Mouse (Mus musculus): ENCODE results near the gene Hrasls5. TPM values are rescaled to one million over a fixed set of nuclear protein-coding genes. Genes with fewer than 3 reads are reported as not detected.

The Hrasls5 gene
- polyA plus RNA-seq, 1 experiment from 2014 or later, result not detected

- no peak overlapping the region for H3K27ac ChIP-seq (ENCODE audit: low read depth, low read length)
- no peaks in the 10 kb centered on the region for H3K27me3 ChIP-seq (ENCODE audit: control insufficient read depth, insufficient read depth, low read length)
- H3K4me2 ChIP-seq (replicated peaks; ENCODE audit: low read depth, low read length), result no peak overlapping the region
- H3K4me3 ChIP-seq (ENCODE audit: low read length), result no peak overlapping the region
- no peaks in the 10 kb centered on the region for H3K36me3 ChIP-seq (ENCODE audit: control insufficient read depth, insufficient read depth, low read length)
- H3K4me1 ChIP-seq (ENCODE audit: control insufficient read depth, insufficient read depth, low read length), result no peaks in the 10 kb centered on the region
- no peaks in the 10 kb centered on the region for H3K9me3 ChIP-seq (ENCODE audit: control insufficient read depth, low read length)
- no peak for ATAC-seq (ENCODE audit: low FRiP score, low TSS enrichment)
- 51% methylated on average over 5 of the region's 5 CpGs for WGBS
- H3K9ac ChIP-seq (ENCODE audit: low read depth, low read length), result no peak overlapping the region
Observed at GRCm38 (mm10) chr19:7581042-7581441, 31.3 kb upstream of the Hrasls5 start.

- H3K4me2 ChIP-seq (replicated peaks; ENCODE audit: low read depth, low read length), result no peak overlapping the region
- no peak overlapping the region for H3K27ac ChIP-seq (ENCODE audit: low read depth, low read length)
- no peak overlapping the region for H3K9ac ChIP-seq (ENCODE audit: low read depth, low read length)
- no peak overlapping the region for H3K4me3 ChIP-seq (ENCODE audit: low read length)
- 64% methylated on average over 7 of the region's 7 CpGs for WGBS
- no peaks in the 10 kb centered on the region for H3K36me3 ChIP-seq (ENCODE audit: control insufficient read depth, insufficient read depth, low read length)
- H3K9me3 ChIP-seq (ENCODE audit: control insufficient read depth, low read length), result no peaks in the 10 kb centered on the region
- H3K27me3 ChIP-seq (ENCODE audit: control insufficient read depth, insufficient read depth, low read length), result no peaks in the 10 kb centered on the region
- H3K4me1 ChIP-seq (ENCODE audit: control insufficient read depth, insufficient read depth, low read length), result no peaks in the 10 kb centered on the region
- ATAC-seq (ENCODE audit: low FRiP score, low TSS enrichment), result no peak
Observed at GRCm38 (mm10) chr19:7583101-7583500, 29.2 kb upstream of the Hrasls5 start.

GRCm38 (mm10) chr19:7583599-7583998 is 28.7 kb upstream of the Hrasls5 start:
- no peaks in the 10 kb centered on the region for H3K4me1 ChIP-seq (ENCODE audit: control insufficient read depth, insufficient read depth, low read length)
- no peaks in the 10 kb centered on the region for H3K36me3 ChIP-seq (ENCODE audit: control insufficient read depth, insufficient read depth, low read length)
- H3K9ac ChIP-seq (ENCODE audit: low read depth, low read length), result no peak overlapping the region
- no peak overlapping the region for H3K27ac ChIP-seq (ENCODE audit: low read depth, low read length)
- WGBS, result 81% methylated on average over 3 of the region's 3 CpGs
- no peak overlapping the region for H3K4me3 ChIP-seq (ENCODE audit: low read length)
- H3K27me3 ChIP-seq (ENCODE audit: control insufficient read depth, insufficient read depth, low read length), result no peaks in the 10 kb centered on the region
- no peaks in the 10 kb centered on the region for H3K9me3 ChIP-seq (ENCODE audit: control insufficient read depth, low read length)
- ATAC-seq (ENCODE audit: low FRiP score, low TSS enrichment), result no peak
- no peak overlapping the region for H3K4me2 ChIP-seq (replicated peaks; ENCODE audit: low read depth, low read length)

GRCm38 (mm10) chr19:7585279-7585678 is 27.1 kb upstream of the Hrasls5 start:
- Histone ChIP-seq H3K4me2 (replicated peaks; ENCODE audit: low read depth, low read length) (no peak overlapping the region), H3K4me3 (ENCODE audit: low read length) (no peak overlapping the region), H3K27me3 (ENCODE audit: control insufficient read depth, insufficient read depth, low read length) (no peaks in the 10 kb centered on the region), H3K4me1 (ENCODE audit: control insufficient read depth, insufficient read depth, low read length) (no peaks in the 10 kb centered on the region), H3K27ac (ENCODE audit: low read depth, low read length) (no peak overlapping the region), H3K9ac (ENCODE audit: low read depth, low read length) (no peak overlapping the region), H3K9me3 (ENCODE audit: control insufficient read depth, low read length) (0 out of 2 replicates have a peak, but pooled peaks cover 3% of the 10 kb centered on the region), H3K36me3 (ENCODE audit: control insufficient read depth, insufficient read depth, low read length) (no peaks in the 10 kb centered on the region)
- no peak for ATAC-seq (ENCODE audit: low FRiP score, low TSS enrichment)
- 87% methylated on average over 8 of the region's 8 CpGs for WGBS

GRCm38 (mm10) chr19:7585764-7586163 is 26.6 kb upstream of the Hrasls5 start:
- H3K36me3 ChIP-seq (ENCODE audit: control insufficient read depth, insufficient read depth, low read length), result no peaks in the 10 kb centered on the region
- no peak overlapping the region for H3K4me3 ChIP-seq (ENCODE audit: low read length)
- 91% methylated on average over 6 of the region's 6 CpGs for WGBS
- H3K27ac ChIP-seq (ENCODE audit: low read depth, low read length), result no peak overlapping the region
- 0 out of 2 replicates have a peak, but pooled peaks cover 3% of the 10 kb centered on the region for H3K9me3 ChIP-seq (ENCODE audit: control insufficient read depth, low read length)
- no peak overlapping the region for H3K9ac ChIP-seq (ENCODE audit: low read depth, low read length)
- ATAC-seq (ENCODE audit: low FRiP score, low TSS enrichment), result no peak
- no peaks in the 10 kb centered on the region for H3K4me1 ChIP-seq (ENCODE audit: control insufficient read depth, insufficient read depth, low read length)
- no peak overlapping the region for H3K4me2 ChIP-seq (replicated peaks; ENCODE audit: low read depth, low read length)
- no peaks in the 10 kb centered on the region for H3K27me3 ChIP-seq (ENCODE audit: control insufficient read depth, insufficient read depth, low read length)

GRCm38 (mm10) chr19:7590795-7591194 is 21.5 kb upstream of the Hrasls5 start:
- H3K27ac ChIP-seq (ENCODE audit: low read depth, low read length), result no peak overlapping the region
- no peaks in the 10 kb centered on the region for H3K4me1 ChIP-seq (ENCODE audit: control insufficient read depth, insufficient read depth, low read length)
- no peak overlapping the region for H3K4me3 ChIP-seq (ENCODE audit: low read length)
- H3K27me3 ChIP-seq (ENCODE audit: control insufficient read depth, insufficient read depth, low read length), result no peaks in the 10 kb centered on the region
- H3K36me3 ChIP-seq (ENCODE audit: control insufficient read depth, insufficient read depth, low read length), result no peaks in the 10 kb centered on the region
- no peak overlapping the region for H3K4me2 ChIP-seq (replicated peaks; ENCODE audit: low read depth, low read length)
- no peak for ATAC-seq (ENCODE audit: low FRiP score, low TSS enrichment)
- no peak overlapping the region for H3K9ac ChIP-seq (ENCODE audit: low read depth, low read length)
- 0 out of 2 replicates have a peak, but pooled peaks cover 3% of the 10 kb centered on the region for H3K9me3 ChIP-seq (ENCODE audit: control insufficient read depth, low read length)

- H3K27ac ChIP-seq (ENCODE audit: low read depth, low read length), result no peak overlapping the region
- H3K4me3 ChIP-seq (ENCODE audit: low read length), result no peak overlapping the region
- WGBS, result 36% methylated on average over 3 of the region's 3 CpGs
Observed at GRCm38 (mm10) chr19:7592018-7592417, 20.3 kb upstream of the Hrasls5 start.

GRCm38 (mm10) chr19:7595534-7595933 is 16.8 kb upstream of the Hrasls5 start:
- no peak for ATAC-seq (ENCODE audit: low FRiP score, low TSS enrichment)
- WGBS, result 23% methylated on average over 2 of the region's 2 CpGs

More at GRCm38 (mm10) chr19:7592018-7592417, 20.3 kb upstream of the Hrasls5 start:
- no peak overlapping the region for H3K4me2 ChIP-seq (replicated peaks; ENCODE audit: low read depth, low read length)
- no peak for ATAC-seq (ENCODE audit: low FRiP score, low TSS enrichment)
- H3K9me3 ChIP-seq (ENCODE audit: control insufficient read depth, low read length), result 0 out of 2 replicates have a peak, but pooled peaks cover 3% of the 10 kb centered on the region
- no peaks in the 10 kb centered on the region for H3K36me3 ChIP-seq (ENCODE audit: control insufficient read depth, insufficient read depth, low read length)
- H3K9ac ChIP-seq (ENCODE audit: low read depth, low read length), result no peak overlapping the region
- H3K4me1 ChIP-seq (ENCODE audit: control insufficient read depth, insufficient read depth, low read length), result no peaks in the 10 kb centered on the region
- no peaks in the 10 kb centered on the region for H3K27me3 ChIP-seq (ENCODE audit: control insufficient read depth, insufficient read depth, low read length)

GRCm38 (mm10) chr19:7598481-7598880 is 13.9 kb upstream of the Hrasls5 start:
- Histone ChIP-seq H3K4me1 (ENCODE audit: control insufficient read depth, insufficient read depth, low read length) (no peaks in the 10 kb centered on the region), H3K27me3 (ENCODE audit: control insufficient read depth, insufficient read depth, low read length) (no peaks in the 10 kb centered on the region), H3K4me2 (replicated peaks; ENCODE audit: low read depth, low read length) (no peak overlapping the region), H3K36me3 (ENCODE audit: control insufficient read depth, insufficient read depth, low read length) (no peaks in the 10 kb centered on the region), H3K4me3 (ENCODE audit: low read length) (no peak overlapping the region), H3K9me3 (ENCODE audit: control insufficient read depth, low read length) (no peaks in the 10 kb centered on the region), H3K27ac (ENCODE audit: low read depth, low read length) (no peak overlapping the region), H3K9ac (ENCODE audit: low read depth, low read length) (no peak overlapping the region)
- no peak for ATAC-seq (ENCODE audit: low FRiP score, low TSS enrichment)
- WGBS, result 53% methylated on average over 4 of the region's 4 CpGs

More at GRCm38 (mm10) chr19:7595534-7595933, 16.8 kb upstream of the Hrasls5 start:
- H3K4me2 ChIP-seq (replicated peaks; ENCODE audit: low read depth, low read length), result no peak overlapping the region
- H3K9me3 ChIP-seq (ENCODE audit: control insufficient read depth, low read length), result no peaks in the 10 kb centered on the region
- no peak overlapping the region for H3K9ac ChIP-seq (ENCODE audit: low read depth, low read length)
- H3K27me3 ChIP-seq (ENCODE audit: control insufficient read depth, insufficient read depth, low read length), result no peaks in the 10 kb centered on the region
- no peak overlapping the region for H3K27ac ChIP-seq (ENCODE audit: low read depth, low read length)
- no peak overlapping the region for H3K4me3 ChIP-seq (ENCODE audit: low read length)
- H3K36me3 ChIP-seq (ENCODE audit: control insufficient read depth, insufficient read depth, low read length), result no peaks in the 10 kb centered on the region
- no peaks in the 10 kb centered on the region for H3K4me1 ChIP-seq (ENCODE audit: control insufficient read depth, insufficient read depth, low read length)

Data from kidney, embryonic 14.5 days (tissue).